In genomic region chr13:94710574-94711172, GRCm38 (mm10) we compare ENCODE assay signal across 9 mouse cellular contexts.
A peak's percentile ranks its signal among the peaks of the same experiment; 100 is the strongest.
DNase-seq lines count a peak whose midpoint lies in the region; ATAC-seq lines count a peak whose summit lies in the region.
"Had no signal": no experiment of that assay in that cellular context is flagged by ENCODE, and none has a peak within 500 bp of the region (broad histone marks: within the 10 kb centered on the region; RNA-seq: fewer than 3 reads in every experiment).

No protein-coding gene starts in this region.

- H3K9me3 ChIP-seq in heart, embryonic 14.5 days (ENCODE audit: control insufficient read depth, low read length), result no peaks in the 10 kb centered on the region
- no peaks in the 10 kb centered on the region for H3K9me3 ChIP-seq in embryonic facial prominence, embryonic 12.5 days
- no peaks in the 10 kb centered on the region for H3K9me3 ChIP-seq in intestine, embryonic 15.5 days

- 3% methylated on average over 26 of the region's 26 CpGs for WGBS in heart, embryonic 14.5 days
- under 1% methylated on average over 26 of the region's 26 CpGs for WGBS in embryonic facial prominence, embryonic 12.5 days
- WGBS in intestine, embryonic 15.5 days, result 2% methylated on average over 26 of the region's 26 CpGs

- peak overlapping the region; percentile 71 for H3K9ac ChIP-seq in heart, embryonic 14.5 days (ENCODE audit: low read length)
- no peak overlapping the region for H3K9ac ChIP-seq in embryonic facial prominence, embryonic 12.5 days
- no peak overlapping the region for H3K9ac ChIP-seq in intestine, embryonic 15.5 days

- H3K27me3 ChIP-seq in heart, embryonic 14.5 days (ENCODE audit: control insufficient read depth, insufficient read depth, low read length), result peaks cover 79% of the 10 kb centered on the region
- peaks cover 69% of the 10 kb centered on the region for H3K27me3 ChIP-seq in embryonic facial prominence, embryonic 12.5 days
- peaks cover 69% of the 10 kb centered on the region for H3K27me3 ChIP-seq in intestine, embryonic 15.5 days (replicated peaks)

- H3K4me2 ChIP-seq in heart, embryonic 14.5 days (ENCODE audit: low read length), result peak overlapping the region; percentile 97
- peak overlapping the region; percentile 45 for H3K4me2 ChIP-seq in embryonic facial prominence, embryonic 12.5 days (replicated peaks)
- H3K4me2 ChIP-seq in intestine, embryonic 15.5 days (replicated peaks), result peak overlapping the region; percentile 57

- peak overlapping the region; percentile 38 to 56 for H3K4me3 ChIP-seq in heart, embryonic 14.5 days (ENCODE audit: control insufficient read depth in 1 of 2, insufficient read depth in 1 of 2, low read depth in 1 of 2, low read length in 2 of 2)
- peak overlapping the region; percentile 25 for H3K4me3 ChIP-seq in embryonic facial prominence, embryonic 12.5 days
- peak overlapping the region; percentile 24 for H3K4me3 ChIP-seq in intestine, embryonic 15.5 days (replicated peaks)

- no peak for DNase-seq in heart, postnatal 14 days
- DNase-seq in neural tube, embryonic 10.5 days (ENCODE audit: extremely low spot score, low spot score), result peak; percentile 54
- no peak for DNase-seq in frontal cortex, adult 2 months (ENCODE audit: extremely low spot score in 1 of 2, low spot score in 1 of 2)
- no peak for DNase-seq in adrenal gland, postnatal 14 days
- no peak for DNase-seq in layer of hippocampus, adult 8-10 months (ENCODE audit: low spot score in 2 of 2)
- DNase-seq: layer of hippocampus, postnatal 36 days had no signal

- intact Hi-C loops in heart, postnatal 14 days (cut with DNase I), result no loop called here

- H3K36me3 ChIP-seq in heart, embryonic 14.5 days (ENCODE audit: control insufficient read depth, insufficient read depth, low read length), result no peaks in the 10 kb centered on the region
- no peaks in the 10 kb centered on the region for H3K36me3 ChIP-seq in embryonic facial prominence, embryonic 12.5 days
- no peaks in the 10 kb centered on the region for H3K36me3 ChIP-seq in intestine, embryonic 15.5 days

- no peak overlapping the region for H3K27ac ChIP-seq in heart, embryonic 14.5 days (replicated peaks in 1 of 2; ENCODE audit: control insufficient read depth in 1 of 2, insufficient read depth in 1 of 2, low read depth in 2 of 2, low read length in 2 of 2)
- H3K27ac ChIP-seq in embryonic facial prominence, embryonic 12.5 days, result no peak overlapping the region
- no peak overlapping the region for H3K27ac ChIP-seq in intestine, embryonic 15.5 days

- peaks cover 0 to 6% of the 10 kb centered on the region in 2 experiments; a peak in 1 of 4 replicates for H3K4me1 ChIP-seq in heart, embryonic 14.5 days (ENCODE audit: control insufficient read depth in 2 of 2, insufficient read depth in 2 of 2, low read length in 2 of 2)
- peaks cover 10% of the 10 kb centered on the region for H3K4me1 ChIP-seq in embryonic facial prominence, embryonic 12.5 days
- H3K4me1 ChIP-seq in intestine, embryonic 15.5 days (replicated peaks), result peaks cover 12% of the 10 kb centered on the region

- ATAC-seq in heart, embryonic 14.5 days (ENCODE audit: insufficient number of reproducible peaks, insufficient read depth, low FRiP score, low read depth), result no peak
- ATAC-seq in embryonic facial prominence, embryonic 12.5 days (ENCODE audit: insufficient number of reproducible peaks, insufficient read depth, low FRiP score, low TSS enrichment), result no peak
- ATAC-seq in intestine, embryonic 15.5 days, result no peak

Comparison
In these comparisons a context has a peak if more than half of its experiments do, and no peak if none do; other contexts are left out.
1. H3K4me2 ChIP-seq: peak in every context shown above with its lines; median percentile 97 in heart, embryonic 14.5 days; 57 in intestine, embryonic 15.5 days; 45 in embryonic facial prominence, embryonic 12.5 days.